Mouse (Mus musculus) heart, postnatal 36 days (tissue): ENCODE results near the gene Agpat1. TPM values are rescaled to one million over a fixed set of nuclear protein-coding genes. Genes with fewer than 3 reads are reported as not detected.

Source experiments
- DNase-seq, 2 experiments: peaks; one replicate each; pipeline ENCODE4 v3.0.0; 2021 to 2022
- intact Hi-C: fragments of 180-260 bp; cut with DNase I; formaldehyde crosslinking; loops from one replicate; pipeline ENCODE4 v1.15.1; 2025
- total RNA-seq, 2 experiments: library from RNA; stranded (reverse); gene quantifications; 2 replicates each; pipeline ENCODE4 v1.2.3; 2021

Gene Agpat1
- total RNA-seq, 2 experiments from 2014 or later = 61.2 to 70.5 TPM

DNA sequence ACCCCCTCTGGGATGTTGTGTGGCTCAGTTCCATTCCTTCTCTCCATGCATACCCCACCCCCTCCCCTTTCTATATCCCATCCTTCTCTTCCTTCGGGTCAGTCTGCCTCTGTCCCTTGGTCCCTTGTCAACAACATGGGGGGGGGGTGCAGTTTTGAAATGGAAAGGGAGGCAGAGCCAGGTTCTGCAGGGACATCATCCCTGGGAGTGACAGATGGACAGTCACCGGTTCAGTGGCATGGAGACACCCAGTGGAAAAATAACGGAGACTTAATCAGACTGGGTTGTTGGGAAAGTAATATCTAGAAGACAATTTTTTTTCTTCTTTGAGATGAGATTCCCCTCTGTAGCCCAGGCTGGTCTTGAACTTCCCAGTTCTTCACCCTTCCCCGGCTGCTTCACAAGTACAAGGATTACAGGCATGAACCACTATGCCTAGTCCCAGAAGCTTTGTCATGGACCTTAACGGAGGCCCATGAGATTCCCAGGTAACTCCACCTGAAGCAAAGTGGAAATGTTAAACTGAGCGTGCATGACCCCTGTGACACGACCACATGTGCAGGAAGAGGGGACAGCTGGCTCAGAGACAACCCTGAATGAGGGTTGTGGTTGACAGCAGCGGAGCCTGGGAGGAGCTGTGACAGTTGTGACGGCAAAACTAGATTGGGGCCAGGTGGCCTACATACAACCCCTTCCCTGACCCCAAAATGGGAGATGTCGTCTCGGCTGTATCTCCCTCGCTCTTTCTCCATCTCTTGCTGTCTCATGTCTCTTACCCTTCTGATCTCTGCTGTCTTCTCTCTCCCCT is 25.9 kb downstream of the Agpat1 start:
- no peak for DNase-seq
- intact Hi-C loops = loop anchor here (2.0 kb wide), 1 partner anchor 13 kb away; no protein-coding TSS in a partner anchor

DNA sequence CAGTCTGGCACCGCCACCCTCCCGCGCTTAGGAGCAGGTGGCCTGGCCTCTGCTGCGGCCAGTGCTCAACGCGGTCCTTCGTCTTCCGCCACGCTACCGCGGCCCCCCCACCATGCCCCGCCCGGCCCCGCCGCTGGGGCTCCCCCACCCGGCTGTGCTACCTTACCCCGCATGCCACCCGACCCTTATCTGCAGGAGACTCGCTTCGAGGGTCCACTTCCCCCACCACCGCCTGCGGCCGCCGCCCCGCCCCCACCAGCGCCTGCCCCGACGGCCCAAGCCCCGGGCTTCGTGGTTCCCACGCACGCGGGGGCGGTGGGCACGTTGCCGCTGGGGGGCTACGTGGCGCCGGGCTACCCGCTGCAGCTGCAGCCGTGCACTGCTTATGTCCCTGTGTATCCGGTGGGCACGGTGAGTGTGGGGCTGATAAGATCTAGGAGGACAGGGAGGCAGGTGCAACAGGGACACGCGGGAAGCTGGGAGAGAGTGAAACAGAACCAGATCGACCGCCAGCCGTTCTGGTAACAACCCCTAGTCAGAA is 26.8 kb downstream of the Agpat1 start:
- DNase-seq = no peak
- intact Hi-C loops = no loop called here

DNA sequence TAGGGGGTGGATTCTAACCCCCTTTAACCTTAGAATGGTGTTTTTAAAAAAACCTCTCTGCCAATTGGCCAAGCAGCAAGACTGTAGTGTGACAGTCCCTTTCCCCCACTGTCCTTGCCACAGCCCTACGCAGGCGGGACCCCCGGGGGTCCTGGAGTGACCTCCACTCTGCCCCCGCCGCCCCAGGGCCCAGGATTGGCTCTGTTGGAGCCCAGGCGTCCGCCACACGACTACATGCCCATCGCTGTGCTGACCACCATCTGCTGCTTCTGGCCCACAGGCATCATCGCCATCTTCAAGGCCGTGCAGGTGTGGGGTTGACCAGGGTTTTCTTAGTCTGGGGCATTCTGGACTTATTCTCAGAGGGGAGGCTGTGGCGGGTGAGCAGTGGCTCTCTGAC is 27.6 kb downstream of the Agpat1 start:
- no peak for DNase-seq
- intact Hi-C loops = no loop called here

DNA sequence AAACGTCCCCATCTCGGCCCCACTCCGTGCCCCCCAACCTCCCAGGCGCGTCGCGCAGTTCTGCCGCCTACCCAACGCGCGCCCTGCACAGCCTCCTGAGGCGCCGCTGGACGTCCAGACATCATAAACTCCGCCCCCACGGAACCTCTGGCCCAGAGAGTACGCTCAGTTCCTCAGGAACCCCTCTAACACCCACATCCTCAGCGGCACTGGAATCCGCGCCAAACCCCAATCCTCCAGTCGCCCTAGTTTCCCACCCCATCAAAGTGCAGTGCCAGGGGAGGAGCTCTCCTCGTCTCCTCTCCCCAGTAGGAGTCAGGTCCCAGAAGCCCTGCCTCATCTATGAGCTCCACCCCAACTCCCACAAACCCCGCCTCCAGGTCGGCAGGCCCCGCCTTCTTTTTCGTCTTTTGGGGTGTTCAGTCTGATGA is 28.2 kb downstream of the Agpat1 start:
- DNase-seq = peak; percentile 80 to 84
- intact Hi-C loops = no loop called here

DNA sequence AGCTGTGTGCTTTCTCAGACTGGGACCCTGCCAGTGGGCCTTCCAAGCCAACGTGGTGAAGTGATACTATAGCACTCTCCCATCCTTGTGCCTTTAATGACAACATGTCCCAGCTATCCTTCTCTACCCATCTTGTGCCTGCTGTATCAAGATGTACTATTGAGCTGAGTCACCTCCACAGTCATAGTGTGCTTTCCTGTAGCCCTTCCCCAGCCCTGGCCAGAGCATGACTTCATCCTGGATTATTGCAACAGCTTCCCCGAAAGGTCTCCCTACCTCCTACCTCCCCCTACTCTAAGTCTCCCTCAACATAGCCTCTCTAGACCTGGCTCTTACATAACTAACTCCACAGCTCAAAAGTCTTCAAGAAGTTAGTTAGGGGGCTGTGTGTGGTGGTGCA is 31.6 kb downstream of the Agpat1 start:
- no peak for DNase-seq
- intact Hi-C loops = no loop called here

DNA sequence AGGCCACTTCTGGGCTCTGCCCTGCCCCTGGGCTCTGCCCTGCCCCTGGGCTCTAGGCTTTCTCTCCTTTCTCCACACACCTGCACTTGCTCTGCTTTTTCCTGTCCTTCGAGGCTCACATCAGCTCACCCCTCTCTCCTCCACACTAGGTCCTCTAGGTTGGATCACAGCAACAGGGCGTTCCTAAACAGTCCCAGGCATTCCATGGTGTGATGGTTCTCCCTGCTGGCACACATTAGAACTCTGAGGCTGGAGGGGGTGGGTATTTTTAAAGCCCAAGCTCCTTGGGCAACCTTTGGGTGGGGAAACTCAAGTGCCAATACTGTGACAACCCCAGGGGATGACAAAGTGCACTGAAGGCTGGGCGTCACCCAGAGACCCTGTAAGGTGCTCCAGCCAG is 33.4 kb downstream of the Agpat1 start:
- intact Hi-C loops = no loop called here
- peak in 1 of 2 experiments; percentile 1 for DNase-seq

DNA sequence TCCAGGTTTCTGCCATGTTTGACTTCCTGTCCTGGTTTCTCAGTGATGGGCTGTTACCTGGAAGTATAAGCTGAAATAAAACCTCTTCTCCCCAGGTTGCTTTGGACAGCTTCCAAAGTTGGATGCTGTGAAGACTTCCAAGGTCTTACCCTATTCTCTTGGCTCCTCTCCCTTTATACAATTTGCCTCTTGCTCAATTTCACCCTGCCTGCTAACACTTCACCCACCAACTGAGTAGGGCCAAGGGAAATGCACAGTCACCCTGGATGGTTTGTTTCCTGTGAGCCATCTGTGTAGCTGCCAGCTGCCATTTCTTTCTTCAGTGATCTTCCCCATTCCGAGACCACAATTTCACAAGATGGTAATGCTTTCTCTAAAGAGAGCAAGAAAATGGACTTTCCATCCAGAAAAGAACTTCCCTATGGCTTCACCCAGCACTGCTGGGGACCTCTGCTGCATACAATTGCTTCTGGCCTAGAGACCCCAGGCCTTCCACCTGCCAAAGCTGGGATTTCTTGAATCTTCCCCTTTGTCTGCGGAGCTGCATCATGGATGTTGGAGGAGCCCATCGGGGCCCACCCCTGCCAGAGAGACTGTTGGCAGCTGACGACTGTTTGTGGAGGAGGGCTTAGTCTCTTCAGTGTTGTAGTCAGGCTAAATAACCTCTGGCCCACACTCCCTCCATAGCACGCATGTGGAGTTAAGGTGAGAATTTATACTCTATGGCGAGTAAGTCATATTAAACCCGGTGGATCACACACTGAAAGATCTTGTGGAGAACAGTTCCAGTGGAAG is 35.6 kb downstream of the Agpat1 start:
- DNase-seq = peak in 1 of 2 experiments; percentile 3
- intact Hi-C loops = no loop called here

DNA sequence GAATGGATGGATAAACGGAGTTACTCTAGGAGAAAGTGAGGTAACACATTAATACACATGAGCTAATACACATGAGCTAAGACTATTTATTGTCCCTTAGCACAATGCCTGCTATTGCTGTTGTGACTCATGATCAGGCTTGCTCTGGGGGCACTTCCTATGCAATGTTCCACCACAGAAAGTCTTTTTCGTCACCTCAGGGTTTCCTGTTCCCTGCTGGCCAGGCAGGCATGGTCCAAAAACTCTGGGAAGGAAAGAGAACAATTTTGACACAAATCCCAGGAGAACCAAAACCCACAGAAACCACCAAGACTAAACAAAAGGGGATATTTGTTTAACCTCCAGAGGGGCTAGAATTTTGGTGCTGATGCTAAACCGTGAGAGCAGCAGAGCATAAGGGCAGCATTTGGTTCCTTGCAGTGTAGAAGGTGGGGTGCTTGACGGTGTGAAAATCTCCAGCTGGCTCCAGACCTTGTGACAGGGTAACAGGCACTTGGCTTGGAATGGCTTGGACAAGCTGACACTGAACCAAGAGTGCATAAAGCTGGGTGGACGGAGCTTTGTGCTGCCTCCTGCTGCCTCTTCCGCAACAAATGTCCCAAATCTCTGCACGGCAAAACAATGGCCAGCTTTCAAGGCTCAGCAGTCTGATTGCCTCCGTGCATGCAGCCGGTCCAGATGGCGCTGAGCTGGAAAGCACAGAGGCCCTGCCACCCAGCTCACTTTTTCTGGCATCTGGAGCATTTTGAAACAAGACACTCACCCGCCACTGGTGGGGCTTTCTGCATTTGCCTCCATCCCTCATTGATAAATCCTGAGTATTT is 36.9 kb downstream of the Agpat1 start:
- intact Hi-C loops = no loop called here
- DNase-seq = peak; percentile 54 to 69

DNA sequence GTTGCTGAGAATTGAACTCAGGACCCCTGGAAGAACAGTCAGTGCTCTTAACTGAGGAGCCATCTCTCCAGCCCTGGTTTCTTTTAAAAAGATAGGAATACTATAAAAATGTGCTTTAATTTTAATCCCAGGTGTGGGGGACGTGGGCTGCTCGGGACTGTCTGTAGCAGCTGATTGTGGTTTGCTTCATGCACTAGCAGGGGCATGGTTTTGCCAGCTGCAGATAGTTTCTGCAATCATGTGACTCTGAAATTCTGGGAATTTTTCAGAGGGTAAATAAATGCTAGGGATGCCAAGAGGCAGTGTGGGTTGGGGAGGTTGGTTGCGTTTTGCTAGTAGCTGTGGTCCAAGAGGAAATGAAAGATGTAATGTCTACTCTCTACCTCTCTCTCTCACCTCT is 37.9 kb downstream of the Agpat1 start:
- DNase-seq = no peak
- intact Hi-C loops = loop anchor here (2.0 kb wide), 1 partner anchor 13 kb away; the partner anchor contains the start of genes Ppt2 and Prrt1

DNA sequence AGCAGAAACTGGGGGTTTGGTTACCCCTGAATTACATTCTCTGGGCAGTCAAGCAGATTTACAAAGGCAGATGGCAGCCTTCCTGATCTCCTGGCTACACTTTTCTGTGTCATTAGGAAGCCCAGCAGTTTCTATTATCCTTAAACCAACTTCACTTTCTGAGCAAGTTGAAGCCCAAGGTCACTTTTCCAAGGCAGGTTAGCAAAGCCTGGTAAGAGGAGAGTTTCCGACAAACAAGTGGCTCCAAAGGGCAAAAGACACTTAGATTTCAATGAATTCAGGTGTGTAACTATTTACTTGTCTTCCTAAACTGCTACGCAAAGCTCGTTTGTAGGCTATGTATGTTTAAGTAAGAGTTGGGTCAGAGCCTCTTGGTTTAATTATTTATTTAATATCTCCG is 39.3 kb downstream of the Agpat1 start:
- no peak for DNase-seq
- intact Hi-C loops = loop anchor here (2.0 kb wide), 1 partner anchor 15 kb away; the partner anchor contains the start of genes Ppt2 and Prrt1

DNA sequence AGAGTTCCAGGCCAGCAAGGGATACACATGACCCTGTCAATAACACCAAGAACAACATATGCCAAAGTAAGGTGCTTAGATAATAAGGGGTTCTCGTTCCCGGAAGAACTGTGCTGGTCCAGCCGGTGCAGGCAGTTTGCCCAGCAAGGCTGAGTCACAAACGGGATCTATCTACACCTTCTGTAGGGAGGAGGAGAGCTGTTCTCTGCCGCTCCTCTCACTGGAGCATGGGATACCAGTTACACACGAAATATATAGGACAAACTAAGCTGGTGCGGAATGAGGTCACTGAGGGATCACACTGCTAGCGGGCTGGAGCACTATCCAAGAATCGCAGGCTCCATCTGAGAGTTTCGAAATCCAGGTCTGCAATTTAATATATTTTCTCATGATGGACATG is 39.9 kb downstream of the Agpat1 start:
- DNase-seq = peak in 1 of 2 experiments; percentile 7
- intact Hi-C loops = loop anchor here (2.0 kb wide), 1 partner anchor 15 kb away; the partner anchor contains the start of genes Ppt2 and Prrt1

DNA sequence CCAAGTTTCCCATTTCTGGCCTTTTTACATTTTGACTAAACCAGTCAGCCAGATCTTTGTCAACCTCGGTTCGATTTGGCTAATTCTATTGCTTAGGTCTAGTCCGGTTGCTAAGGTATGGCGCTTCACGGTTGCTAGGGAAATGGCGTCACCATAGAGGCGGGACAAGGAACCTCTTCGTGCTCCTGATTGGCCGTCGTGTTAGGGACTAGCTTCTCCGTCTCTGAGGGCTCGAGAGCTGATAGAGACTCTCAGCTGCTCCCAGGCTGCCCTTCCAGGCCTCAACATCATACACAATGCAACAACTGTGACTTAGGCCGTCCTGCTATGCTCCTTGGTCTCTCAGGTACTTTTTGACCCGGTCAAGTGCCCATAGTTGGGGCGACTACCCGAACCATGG is 40.5 kb downstream of the Agpat1 start, which contains the start of gene Fkbpl:
Fkbpl (plus strand) TSS at position 157 of the 400 bp plus-strand sequence.
- intact Hi-C loops = no loop called here
- DNase-seq = peak; percentile 95 to 96

DNA sequence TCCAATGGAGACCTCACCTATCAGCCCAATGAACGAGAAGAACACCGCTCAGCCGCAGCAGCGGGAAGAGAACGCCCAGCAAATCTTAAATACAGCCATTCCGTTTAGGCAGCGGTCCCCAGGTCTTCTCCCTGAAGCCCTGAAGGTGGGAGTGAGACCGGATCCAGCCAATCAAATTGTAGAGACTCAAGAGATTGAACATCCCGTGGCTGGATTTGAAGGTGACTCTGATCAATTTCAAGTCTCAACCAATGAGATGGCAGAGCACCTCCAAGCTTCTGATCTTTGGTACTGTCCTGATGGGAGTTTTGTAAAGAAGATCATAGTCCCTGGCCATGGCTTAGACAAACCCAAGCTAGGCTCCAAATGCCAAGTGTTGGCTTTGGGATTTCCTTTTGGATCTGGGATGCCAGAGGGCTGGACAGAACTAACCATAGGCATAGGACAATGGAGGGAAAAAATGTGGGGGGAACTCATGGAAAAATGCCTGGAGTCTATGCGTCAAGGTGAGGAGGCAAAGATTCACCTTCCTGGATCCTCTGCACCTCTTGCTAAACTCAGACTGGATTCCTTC is 41.3 kb downstream of the Agpat1 start:
- peak in 1 of 2 experiments; percentile 8 for DNase-seq
- intact Hi-C loops = no loop called here

DNA sequence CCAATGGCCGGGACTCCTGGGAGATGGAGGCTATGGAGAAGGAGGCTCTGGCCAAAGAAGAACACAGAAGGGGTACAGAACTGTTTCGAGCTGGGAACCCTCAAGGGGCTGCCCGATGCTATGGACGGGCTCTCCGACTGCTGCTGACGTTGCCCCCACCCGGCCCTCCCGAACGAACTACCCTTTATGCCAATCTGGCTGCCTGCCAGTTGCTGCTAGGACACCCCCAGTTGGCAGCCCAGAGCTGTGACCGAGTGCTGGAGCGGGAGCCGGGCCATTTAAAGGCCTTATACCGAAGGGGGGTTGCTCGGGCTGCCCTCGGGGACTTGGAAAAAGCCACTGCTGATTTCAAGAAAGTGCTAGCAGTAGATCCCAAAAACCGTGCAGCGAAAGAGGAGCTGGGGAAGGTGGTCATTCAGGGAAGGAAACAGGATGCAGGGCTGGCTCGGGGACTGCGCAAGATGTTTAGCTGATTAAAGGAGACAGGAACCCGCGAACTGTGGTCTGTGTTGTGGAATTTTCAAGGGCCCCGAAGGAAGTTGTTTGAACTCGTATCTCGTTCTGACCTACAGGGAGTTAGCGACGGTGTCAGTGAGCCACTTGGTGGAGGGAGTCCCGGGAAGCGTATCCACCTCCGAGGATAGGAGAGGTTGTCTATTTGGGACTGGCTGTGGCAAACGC is 41.9 kb downstream of the Agpat1 start:
- intact Hi-C loops = no loop called here
- DNase-seq = no peak

DNA sequence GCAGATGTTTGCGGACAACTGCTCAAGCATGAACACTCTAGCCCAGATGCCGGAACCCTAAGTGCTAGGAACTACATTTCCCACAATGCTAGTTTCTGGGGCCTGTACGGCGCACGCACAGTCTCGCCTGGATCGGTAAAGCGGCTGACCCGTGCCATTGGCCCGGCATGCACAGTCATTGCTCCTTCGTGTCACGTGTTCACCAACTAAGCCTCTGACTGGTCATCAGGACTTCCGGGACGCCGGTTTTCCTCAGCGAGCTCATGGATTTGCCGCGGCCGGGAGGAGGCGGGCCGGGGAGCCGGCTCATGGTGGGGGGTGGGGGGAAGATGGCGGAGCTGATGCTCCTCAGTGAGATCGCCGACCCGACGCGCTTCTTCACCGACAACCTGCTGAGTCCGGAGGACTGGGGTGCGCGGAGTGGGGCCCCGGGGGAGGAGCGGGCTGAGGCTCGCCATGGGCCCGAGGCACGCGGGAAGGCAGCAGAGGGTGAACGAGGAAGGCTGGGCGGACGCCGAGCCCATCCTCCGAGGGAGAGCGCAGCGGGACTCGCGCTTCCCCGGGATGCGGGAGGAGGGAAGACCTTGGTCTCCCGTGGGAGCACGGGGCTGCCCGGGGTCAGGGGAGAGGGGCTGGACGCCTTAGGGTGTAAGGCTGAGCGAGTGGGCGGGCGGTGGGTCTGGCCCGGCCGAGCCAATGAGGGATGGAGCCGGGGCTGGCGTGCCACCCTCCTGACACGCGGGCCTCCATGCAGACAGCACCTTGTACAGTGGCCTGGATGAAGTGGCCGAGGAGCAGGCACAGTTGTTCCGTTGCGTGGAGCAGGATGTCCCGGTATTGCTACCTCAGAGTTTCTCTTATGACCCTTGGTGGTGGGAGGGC is 43.1 kb downstream of the Agpat1 start, which contains the start of gene Atf6b:
Atf6b (plus strand) TSS at position 241 of the 882 bp plus-strand sequence.
- intact Hi-C loops = no loop called here

DNA sequence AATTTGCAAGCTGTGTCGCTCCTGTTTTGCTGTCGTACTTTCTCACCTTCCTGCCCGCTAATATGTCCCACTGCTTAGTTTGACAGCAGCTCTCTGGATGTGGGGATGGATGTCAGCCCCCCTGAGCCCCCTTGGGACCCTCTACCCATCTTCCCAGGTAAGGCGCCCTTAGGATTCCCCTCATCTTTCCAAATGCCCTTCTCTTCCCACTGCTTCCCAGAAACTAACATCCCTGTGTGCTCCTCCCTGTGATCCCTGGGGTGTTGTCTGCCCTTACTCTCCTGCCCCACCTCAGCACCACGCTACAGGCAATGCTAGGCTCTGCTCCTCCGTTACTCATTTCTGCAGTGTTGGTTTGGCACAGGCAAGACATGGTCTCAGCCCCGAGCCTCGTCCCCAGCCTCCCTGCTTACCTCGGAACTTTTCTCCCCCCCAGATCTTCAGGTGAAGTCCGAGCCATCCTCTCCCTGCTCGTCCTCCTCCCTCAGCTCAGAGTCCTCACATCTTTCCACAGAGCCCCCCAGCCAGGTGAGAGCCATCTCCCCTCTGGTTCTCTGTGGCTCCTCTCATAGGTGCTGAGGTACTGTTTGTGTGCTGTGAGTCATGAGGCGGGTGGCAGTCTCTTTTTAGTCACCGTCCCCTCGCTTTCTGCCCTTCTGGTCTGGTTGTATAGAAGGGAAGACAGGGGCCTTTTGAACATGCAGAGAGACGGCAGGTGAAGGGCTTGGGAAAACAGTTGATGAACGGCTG is 44.3 kb downstream of the Agpat1 start:
- no peak for DNase-seq
- intact Hi-C loops = no loop called here

More for the DNA sequence above, 43.1 kb downstream of the Agpat1 start, which contains the start of gene Atf6b:
- DNase-seq = peak; percentile 87 to 89

DNA sequence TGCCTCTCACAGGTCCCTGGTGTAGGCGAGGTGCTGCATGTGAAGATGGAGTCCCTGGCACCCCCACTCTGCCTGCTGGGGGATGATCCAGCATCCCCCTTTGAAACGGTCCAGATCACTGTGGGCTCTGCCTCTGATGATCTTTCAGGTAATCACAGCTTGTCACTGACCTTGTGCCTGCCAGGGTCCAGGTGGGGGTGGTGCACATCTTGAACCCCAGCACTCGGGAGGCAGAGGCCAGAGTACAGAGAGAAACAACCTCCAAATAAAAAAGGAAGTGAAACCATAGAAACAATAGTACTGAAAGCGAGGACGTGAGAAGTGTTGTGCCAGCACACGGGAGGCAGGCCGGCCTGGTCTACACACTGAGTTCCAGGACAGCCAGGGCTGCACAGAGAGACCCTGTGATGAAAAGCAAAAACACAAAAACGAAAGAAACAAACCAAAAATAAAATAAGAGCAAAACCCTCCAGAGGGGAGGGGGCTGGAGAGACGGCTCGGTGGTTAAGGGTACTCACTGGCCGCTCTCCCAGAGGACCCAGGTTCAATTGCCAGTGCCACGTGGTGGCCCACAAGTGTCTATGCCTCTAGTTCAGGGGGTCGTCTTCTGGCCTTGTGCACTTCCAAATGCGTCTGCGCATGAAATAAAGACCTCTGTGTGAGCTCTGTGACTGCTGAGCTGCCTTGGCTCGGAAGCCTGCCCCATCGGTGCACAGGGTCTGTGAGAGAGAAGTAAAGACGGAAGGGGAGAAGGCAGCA is 45.2 kb downstream of the Agpat1 start:
- no peak for DNase-seq
- intact Hi-C loops = no loop called here
